Mouse (Mus musculus): ENCODE measurements around the gene Ap3b1.

- TF ChIP-seq CTCF (IDR thresholded peaks at IDR 0.05; ENCODE audit: extremely low read depth, insufficient read depth, low read length) (no peak), POLR2A (IDR thresholded peaks at IDR 0.05; ENCODE audit: extremely low read depth, insufficient read depth, low read length) (no peak)
Observed at GRCm38 (mm10) chr13:94542061-94542460, 183.3 kb downstream of the Ap3b1 start.
